Mouse (Mus musculus) CH12.LX (cell line): ENCODE data around the gene Nipbl. TPM values are rescaled to one million over a fixed set of nuclear protein-coding genes. Genes with fewer than 3 reads are reported as not detected.
A peak's percentile ranks its signal among the peaks of the same experiment; 100 is the strongest.

ENCODE experiments used
- DNase-seq: peaks from one replicate; pipeline ENCODE4 v3.0.0-alpha.2; 2013; ENCODE audit errors: extremely low read depth
- H3K27ac ChIP-seq: 2 replicates; pipeline ENCODE4 v1.5.1; 2012; ENCODE audit warnings: low read depth, mild to moderate bottlenecking, control low read depth, moderate library complexity; ENCODE audit not compliant: insufficient read depth
- H3K27me3 ChIP-seq: replicated peaks from 2 replicates; pipeline ENCODE3; 2012; ENCODE audit warnings: inconsistent platforms
- H3K36me3 ChIP-seq, 2 experiments: replicated peaks in 1 of 2; 2 replicates each; pipeline versions ENCODE3 to v1.6.1; 2012; ENCODE audit warnings: inconsistent platforms in 1 of 2, low read length in 1 of 2, mild to moderate bottlenecking in 1 of 2, mixed read lengths in 1 of 2, moderate library complexity in 1 of 2; ENCODE audit not compliant: control insufficient read depth in 1 of 2, insufficient read depth in 1 of 2
- H3K4me1 ChIP-seq, 2 experiments: 2 replicates each; pipeline ENCODE4 v1.6.1; 2012; ENCODE audit warnings: inconsistent platforms in 1 of 2, moderate library complexity in 1 of 2; ENCODE audit not compliant: insufficient read depth in 2 of 2, control insufficient read depth in 1 of 2
- H3K4me2 ChIP-seq: 2 replicates; pipeline ENCODE4 v1.6.1; 2012; ENCODE audit warnings: low read depth, mild to moderate bottlenecking, control low read depth; ENCODE audit not compliant: poor library complexity, insufficient read depth, severe bottlenecking
- H3K4me3 ChIP-seq, 3 experiments: fragments of 150-350 bp in 1 of 3; sonication (generic) in 1 of 3; replicated peaks in 1 of 3; 2 replicates each; pipeline versions ENCODE3 to v1.5.1; 2011 to 2012; ENCODE audit warnings: low read depth in 2 of 3, low read length in 2 of 3, mild to moderate bottlenecking in 2 of 3, moderate library complexity in 2 of 3, control low read depth in 1 of 3, improper control_type of control experiment in 1 of 3, inconsistent platforms in 1 of 3, mixed read lengths in 1 of 3; ENCODE audit not compliant: poor library complexity in 1 of 3
- H3K79me2 ChIP-seq: replicated peaks from 2 replicates; pipeline ENCODE4 v1.6.1; 2012; ENCODE audit warnings: mild to moderate bottlenecking, moderate library complexity; ENCODE audit not compliant: control insufficient read depth, poor library complexity, insufficient read depth, severe bottlenecking; ENCODE audit errors: extremely low read depth
- H3K9ac ChIP-seq: 2 replicates; pipeline ENCODE4 v1.6.1; 2012; ENCODE audit warnings: low read depth, mild to moderate bottlenecking, control low read depth, moderate library complexity; ENCODE audit not compliant: insufficient read depth
- H3K9me3 ChIP-seq: replicated peaks from 2 replicates; pipeline ENCODE3; 2012; ENCODE audit warnings: low read length, inconsistent platforms, mixed read lengths
- BHLHE40 ChIP-seq: IDR thresholded peaks from 2 replicates; pipeline ENCODE4 v1.6.1; 2011; ENCODE audit warnings: mild to moderate bottlenecking, low read depth, low read length, improper control_type of control experiment
- CHD1 ChIP-seq: IDR thresholded peaks from 2 replicates; pipeline ENCODE4 v1.6.1; 2012; ENCODE audit warnings: low read depth, low read length, improper control_type of control experiment, inconsistent platforms
- CHD2 ChIP-seq: IDR thresholded peaks from 2 replicates; pipeline ENCODE4 v1.6.1; 2011; ENCODE audit warnings: low read length, improper control_type of control experiment
- CTCF ChIP-seq, 2 experiments: IDR thresholded peaks in 1 of 2; conservative IDR thresholded peaks in 1 of 2; 2 replicates each; pipeline ENCODE4 v1.5.1; 2011 to 2012; ENCODE audit warnings: low read depth in 2 of 2, low read length in 2 of 2, improper control_type of control experiment in 1 of 2, inconsistent platforms in 1 of 2, mild to moderate bottlenecking in 1 of 2, moderate library complexity in 1 of 2
- E2F4 ChIP-seq: IDR thresholded peaks from 2 replicates; pipeline ENCODE4 v1.6.1; 2011; ENCODE audit warnings: low read depth, low read length, improper control_type of control experiment; ENCODE audit not compliant: insufficient replicate concordance
- ELF1 ChIP-seq: IDR thresholded peaks from 2 replicates; pipeline ENCODE4 v1.6.1; 2014; ENCODE audit warnings: low read depth, mild to moderate bottlenecking, inconsistent platforms, low read length, improper control_type of control experiment
- EP300 ChIP-seq: IDR thresholded peaks from 2 replicates; pipeline ENCODE4 v1.6.1; 2011; ENCODE audit warnings: low read length, improper control_type of control experiment
- ETS1 ChIP-seq: conservative IDR thresholded peaks from 2 replicates; pipeline ENCODE4 v1.6.1; 2012; ENCODE audit warnings: low read depth, mild to moderate bottlenecking, inconsistent platforms, low read length, improper control_type of control experiment, moderate library complexity
- GABPA ChIP-seq: IDR thresholded peaks from 2 replicates; pipeline ENCODE4 v1.6.1; 2012; ENCODE audit warnings: low read depth, low read length, improper control_type of control experiment, inconsistent platforms; ENCODE audit not compliant: insufficient replicate concordance
- HCFC1 ChIP-seq: IDR thresholded peaks from 2 replicates; pipeline ENCODE4 v1.6.1; 2012; ENCODE audit warnings: low read depth, mild to moderate bottlenecking, inconsistent platforms, low read length, improper control_type of control experiment
- IRF4 ChIP-seq: IDR thresholded peaks from 2 replicates; pipeline ENCODE4 v1.6.1; 2014; ENCODE audit warnings: low read depth, mild to moderate bottlenecking, inconsistent platforms, low read length, improper control_type of control experiment
- JUN ChIP-seq: IDR thresholded peaks from 2 replicates; pipeline ENCODE4 v1.6.1; 2011; ENCODE audit warnings: low read depth, mild to moderate bottlenecking, low read length, improper control_type of control experiment, moderate library complexity; ENCODE audit not compliant: insufficient read depth
- JUND ChIP-seq: conservative IDR thresholded peaks from 2 replicates; pipeline ENCODE4 v1.6.1; 2011; ENCODE audit warnings: low read depth, low read length, improper control_type of control experiment
- KAT2A ChIP-seq: IDR thresholded peaks from 2 replicates; pipeline ENCODE4 v1.6.1; 2012; ENCODE audit warnings: low read length, improper control_type of control experiment, inconsistent platforms; ENCODE audit not compliant: insufficient replicate concordance
- MAFK ChIP-seq: IDR thresholded peaks from 2 replicates; pipeline ENCODE4 v1.6.1; 2011; ENCODE audit warnings: low read length, improper control_type of control experiment; ENCODE audit not compliant: insufficient replicate concordance
- MAX ChIP-seq: IDR thresholded peaks from 2 replicates; pipeline ENCODE4 v1.6.1; 2011; ENCODE audit warnings: low read length, improper control_type of control experiment
- MAZ ChIP-seq: IDR thresholded peaks from 2 replicates; pipeline ENCODE4 v1.6.1; 2012; ENCODE audit warnings: low read depth, mild to moderate bottlenecking, inconsistent platforms, low read length, improper control_type of control experiment, moderate library complexity
- MEF2A ChIP-seq: IDR thresholded peaks from 2 replicates; pipeline ENCODE4 v1.6.1; 2014; ENCODE audit warnings: low read depth, mild to moderate bottlenecking, inconsistent platforms, low read length, improper control_type of control experiment, borderline replicate concordance
- MXI1 ChIP-seq: IDR thresholded peaks from 2 replicates; pipeline ENCODE4 v1.6.1; 2011; ENCODE audit warnings: mild to moderate bottlenecking, low read depth, low read length, improper control_type of control experiment
- MYC ChIP-seq: IDR thresholded peaks from 2 replicates; pipeline ENCODE4 v1.6.1; 2011; ENCODE audit warnings: low read depth, mild to moderate bottlenecking, improper control_type of control experiment, low read length
- NELFE ChIP-seq: IDR thresholded peaks from 2 replicates; pipeline ENCODE4 v1.6.1; 2011; ENCODE audit warnings: low read depth, low read length, improper control_type of control experiment
- NRF1 ChIP-seq: IDR thresholded peaks from 2 replicates; pipeline ENCODE4 v1.6.1; 2014; ENCODE audit warnings: low read depth, mild to moderate bottlenecking, inconsistent platforms, low read length, improper control_type of control experiment, moderate library complexity
- PAX5 ChIP-seq: IDR thresholded peaks from 2 replicates; pipeline ENCODE4 v1.6.1; 2012; ENCODE audit warnings: low read length, inconsistent platforms, mixed read lengths
- POLR2A ChIP-seq: IDR thresholded peaks from 2 replicates; pipeline ENCODE4 v1.6.1; 2011; ENCODE audit warnings: low read depth, mild to moderate bottlenecking, improper control_type of control experiment, low read length
- POLR2AphosphoS2 ChIP-seq: IDR thresholded peaks from 2 replicates; pipeline ENCODE4 v1.6.1; 2011; ENCODE audit warnings: low read depth, low read length, improper control_type of control experiment
- RAD21 ChIP-seq: IDR thresholded peaks from 2 replicates; pipeline ENCODE4 v1.6.1; 2011; ENCODE audit warnings: low read depth, mild to moderate bottlenecking, low read length, improper control_type of control experiment, moderate library complexity
- RCOR1 ChIP-seq: conservative IDR thresholded peaks from 2 replicates; pipeline ENCODE4 v1.6.1; 2012; ENCODE audit warnings: low read depth, mild to moderate bottlenecking, inconsistent platforms, low read length, improper control_type of control experiment
- SIN3A ChIP-seq: IDR thresholded peaks from 2 replicates; pipeline ENCODE4 v1.6.1; 2012; ENCODE audit warnings: low read length, improper control_type of control experiment, inconsistent platforms
- SMC3 ChIP-seq: IDR thresholded peaks from 2 replicates; pipeline ENCODE4 v1.6.1; 2011; ENCODE audit warnings: low read depth, low read length, improper control_type of control experiment
- TBP ChIP-seq: conservative IDR thresholded peaks from 2 replicates; pipeline ENCODE4 v1.6.1; 2011; ENCODE audit warnings: low read depth, low read length, improper control_type of control experiment
- TCF12 ChIP-seq: IDR thresholded peaks from 2 replicates; pipeline ENCODE4 v1.6.1; 2014; ENCODE audit warnings: low read depth, mild to moderate bottlenecking, inconsistent platforms, low read length, improper control_type of control experiment
- UBTF ChIP-seq: IDR thresholded peaks from 2 replicates; pipeline ENCODE4 v1.6.1; 2012; ENCODE audit warnings: low read depth, mild to moderate bottlenecking, inconsistent platforms, low read length, improper control_type of control experiment, moderate library complexity
- USF1 ChIP-seq: IDR thresholded peaks from 2 replicates; pipeline ENCODE4 v1.6.1; 2014; ENCODE audit warnings: low read depth, mild to moderate bottlenecking, inconsistent platforms, low read length, improper control_type of control experiment
- USF2 ChIP-seq: conservative IDR thresholded peaks from 2 replicates; pipeline ENCODE4 v1.6.1; 2011; ENCODE audit warnings: low read depth, low read length, improper control_type of control experiment
- ZC3H11A ChIP-seq: IDR thresholded peaks from 2 replicates; pipeline ENCODE4 v1.6.1; 2012; ENCODE audit warnings: low read depth, mild to moderate bottlenecking, inconsistent platforms, low read length, improper control_type of control experiment
- ZKSCAN1 ChIP-seq: IDR thresholded peaks from 2 replicates; pipeline ENCODE4 v1.6.1; 2012; ENCODE audit warnings: low read depth, inconsistent platforms, low read length, improper control_type of control experiment, borderline replicate concordance
- ZMIZ1 ChIP-seq: IDR thresholded peaks from 2 replicates; pipeline ENCODE4 v1.6.1; 2012; ENCODE audit warnings: low read depth, mild to moderate bottlenecking, inconsistent platforms, low read length, improper control_type of control experiment
- ZNF384 ChIP-seq: IDR thresholded peaks from 2 replicates; pipeline ENCODE4 v1.6.1; 2012; ENCODE audit warnings: low read depth, low read length, improper control_type of control experiment, inconsistent platforms
- dilution Hi-C: fragments of 300-500 bp; cut with MboI; formaldehyde crosslinking; loops from 2 replicates; pipeline ENCODE4 v1.14.3; 2020; ENCODE audit warnings: low sequenced_read_pairs; ENCODE audit not compliant: extremely low pct_unique_long_range_greater_than_20kb, extremely low pct_ligation_motif_present
- in situ Hi-C: fragments of 300-500 bp; cut with MboI; formaldehyde crosslinking; loops from 3 replicates; pipeline ENCODE4 v1.14.3; 2019; ENCODE audit warnings: low sequenced_read_pairs, low pct_ligation_motif_present, low pct_unique_long_range_greater_than_20kb, mixed read lengths
- polyA plus RNA-seq: library from polyadenylated mRNA; unstranded; fragments of >175 nt; gene quantifications from 2 replicates; pipeline ENCODE4 v1.2.1, GENCODE M21; 2012; ENCODE audit warnings: low read depth; ENCODE audit not compliant: insufficient read length
- total RNA-seq, 2 experiments: library from RNA; depleted of rRNA; stranded (reverse); fragments of 300-350 nt in 1 of 2; fragments of >200 nt in 1 of 2; gene quantifications; 2 replicates each; pipeline ENCODE4 v1.2.3; 2012 to 2014

Gene Nipbl
- total and polyA plus RNA-seq, 3 experiments = 16.3 to 30.8 (median 19.8) TPM

- peaks cover 0 to 5% of the 10 kb centered on the region in 2 experiments; a peak in 1 of 4 replicates for H3K4me1 ChIP-seq
- H3K4me3 ChIP-seq = no peak overlapping the region
- dilution Hi-C loops = no loop called here
- TF ChIP-seq POLR2AphosphoS2 (no peak), MEF2A (no peak), POLR2A (no peak), JUND (no peak; the same call in 1 of the 2 replicates), USF2 (no peak), CHD1 (no peak), KAT2A (no peak), TBP (no peak), MYC (no peak), NRF1 (no peak), TCF12 (no peak), MAFK (peak; percentile 36; the same call in 1 of the 2 replicates), ZKSCAN1 (no peak), NELFE (no peak), MXI1 (no peak), HCFC1 (no peak), E2F4 (no peak), EP300 (no peak), BHLHE40 (no peak), MAX (no peak), PAX5 (no peak), ELF1 (no peak), JUN (no peak), UBTF (no peak), CTCF (conservative IDR thresholded peaks at IDR 0.05 in 1 of 2, IDR thresholded peaks at IDR 0.05 in 1 of 2; ENCODE audit: low read depth in 2 of 2, low read length in 2 of 2) (peak; percentile 27 to 73; a peak in 3 of 4 replicates), ZNF384 (peak; percentile 67), CHD2 (no peak), RAD21 (peak; percentile 54), ZC3H11A (no peak), SIN3A (no peak), GABPA (no peak), MAZ (no peak), USF1 (no peak), ZMIZ1 (no peak), IRF4 (no peak), RCOR1 (no peak), SMC3 (peak; percentile 76), ETS1 (no peak)
- H3K27me3 ChIP-seq = no peaks in the 10 kb centered on the region
- no peak overlapping the region for H3K9ac ChIP-seq
- peaks cover 0 to 2% of the 10 kb centered on the region in 2 experiments for H3K36me3 ChIP-seq
- H3K79me2 ChIP-seq = peaks cover 29% of the 10 kb centered on the region
- H3K4me2 ChIP-seq = no peak overlapping the region
- no peaks in the 10 kb centered on the region for H3K9me3 ChIP-seq
- DNase-seq = peak; percentile 56
- no peak overlapping the region for H3K27ac ChIP-seq
- in situ Hi-C loops = loop anchor here (10.0 kb wide), 2 partner anchors 63 to 233 kb away; partner anchors contain the start of gene Nipbl
Measured at GRCm38 (mm10) chr15:8382213-8382612, 62.0 kb downstream of the Nipbl start.
